Mouse (Mus musculus): ENCODE measurements around the gene Lrrc1. TPM values are rescaled to one million over a fixed set of nuclear protein-coding genes. Genes with fewer than 3 reads are reported as not detected.

Lrrc1 gene
- polyA plus RNA-seq, 1 experiment from 2014 or later: 15.7 TPM

DNA sequence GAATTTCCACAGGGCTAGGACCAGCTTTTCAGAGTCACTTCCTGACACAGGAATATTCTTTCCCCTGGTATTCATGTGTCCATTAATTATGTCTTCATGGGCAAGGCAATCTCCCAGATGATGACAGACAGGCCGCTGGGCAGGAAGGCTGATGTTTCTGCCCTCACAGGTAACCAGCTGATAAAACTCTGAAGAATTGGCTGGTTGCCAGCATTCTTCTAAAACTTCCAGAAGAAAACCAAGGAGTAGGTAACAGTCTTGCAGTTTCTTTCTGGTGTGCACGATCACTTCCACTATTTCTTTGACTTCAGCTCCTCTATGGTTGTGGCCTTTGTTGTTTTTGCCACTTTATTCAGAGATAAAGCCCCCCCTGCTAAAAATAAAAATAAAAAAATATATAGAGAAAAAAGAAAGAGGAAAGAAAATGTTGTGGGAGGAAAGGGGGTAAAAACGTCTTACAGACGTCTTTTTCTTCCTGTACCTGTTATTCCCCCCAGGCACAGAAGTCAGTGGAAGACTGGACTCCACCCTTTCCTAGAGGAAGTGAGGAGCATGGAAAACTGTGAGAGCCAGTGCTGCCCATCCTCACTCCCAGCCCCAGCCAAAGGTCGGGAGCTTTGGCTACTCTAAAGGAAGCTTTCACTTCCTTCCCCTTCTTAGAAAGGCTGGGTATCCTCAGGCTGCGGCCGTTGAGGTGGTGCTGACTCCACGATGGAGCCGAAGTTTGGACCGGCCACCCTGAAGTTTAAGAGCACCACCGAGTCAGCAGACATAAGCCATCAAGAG lies 115.2 kb downstream of the Lrrc1 start:
- Histone ChIP-seq H3K27ac (peak overlapping the region; percentile 73; the same call in 1 of the 2 replicates), H3K27me3 (no peaks in the 10 kb centered on the region), H3K36me3 (peaks cover 14% of the 10 kb centered on the region), H3K9ac (no peak overlapping the region), H3K4me1 (peaks cover 42% of the 10 kb centered on the region), H3K4me3 (no peak overlapping the region), H3K9me3 (no peaks in the 10 kb centered on the region), H3K4me2 (no peak overlapping the region)
- 63% methylated on average over 11 of the region's 11 CpGs for WGBS
- ATAC-seq (ENCODE audit: insufficient number of reproducible peaks, insufficient read depth, low FRiP score, low TSS enrichment, low read depth): no peak

DNA sequence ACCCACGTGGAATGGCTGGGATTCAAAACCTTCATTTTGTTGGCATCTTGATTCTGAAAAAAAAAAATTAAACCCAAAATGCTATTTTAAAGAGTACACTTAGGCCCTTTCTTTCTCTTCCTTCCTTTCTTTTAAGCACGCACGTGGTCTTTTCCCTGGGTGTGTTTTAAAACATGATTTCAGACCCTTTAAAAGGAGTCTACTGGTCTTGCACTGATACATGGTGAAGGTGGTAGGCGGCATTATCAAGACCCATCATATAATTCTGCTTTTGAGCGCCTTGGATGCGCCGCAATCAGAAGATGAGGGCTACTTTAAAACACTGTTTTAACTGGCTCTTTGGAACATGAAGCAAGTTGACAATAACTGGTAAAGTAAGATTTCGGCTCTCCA lies 115.9 kb downstream of the Lrrc1 start:
- Histone ChIP-seq H3K4me2 (no peak overlapping the region), H3K4me3 (no peak overlapping the region), H3K27me3 (no peaks in the 10 kb centered on the region), H3K36me3 (peaks cover 9% of the 10 kb centered on the region), H3K9ac (no peak overlapping the region), H3K9me3 (no peaks in the 10 kb centered on the region), H3K27ac (peak overlapping the region; percentile 73), H3K4me1 (peaks cover 42% of the 10 kb centered on the region)
- no peak for ATAC-seq (ENCODE audit: insufficient number of reproducible peaks, insufficient read depth, low FRiP score, low TSS enrichment, low read depth)
- WGBS: 78% methylated on average over 8 of the region's 8 CpGs

DNA sequence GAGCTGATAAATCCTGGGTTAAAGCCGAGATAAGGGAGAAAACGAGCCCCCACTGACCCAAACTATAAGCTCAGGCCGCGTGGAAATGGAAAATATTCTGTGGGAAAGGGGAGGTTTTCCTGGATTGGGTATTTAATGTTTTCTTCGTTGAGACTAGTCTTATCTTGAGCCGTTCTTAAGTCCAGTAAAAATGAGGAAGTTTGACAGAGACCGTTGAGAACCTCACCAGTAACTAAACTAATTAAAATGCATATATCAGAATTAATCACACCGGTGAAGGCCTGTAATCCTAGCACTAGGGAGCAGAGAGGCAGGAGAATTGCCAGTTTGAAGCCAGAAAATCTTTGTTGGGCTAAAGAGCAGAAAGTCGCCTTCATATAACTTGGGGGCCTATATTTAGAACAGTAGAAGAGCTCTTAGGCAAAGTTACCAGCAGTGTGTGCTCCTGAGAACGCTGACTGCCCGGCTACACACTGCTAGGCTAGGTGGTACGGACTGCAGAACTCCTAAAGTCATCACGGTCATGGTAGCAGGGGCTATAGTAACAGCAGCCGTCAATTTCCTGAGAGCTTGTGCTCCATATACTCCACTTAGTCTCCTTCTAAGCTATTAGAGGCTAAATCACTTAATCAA lies 116.4 kb downstream of the Lrrc1 start:
- no peaks in the 10 kb centered on the region for H3K9me3 ChIP-seq
- 24% methylated on average over 14 of the region's 14 CpGs for WGBS
- peak overlapping the region; percentile 73 for H3K27ac ChIP-seq
- peak overlapping the region; percentile 55 for H3K4me2 ChIP-seq
- ATAC-seq (ENCODE audit: insufficient number of reproducible peaks, insufficient read depth, low FRiP score, low TSS enrichment, low read depth): no peak
- no peaks in the 10 kb centered on the region for H3K27me3 ChIP-seq
- H3K4me1 ChIP-seq: peaks cover 42% of the 10 kb centered on the region
- peak overlapping the region; percentile 55 for H3K9ac ChIP-seq
- H3K36me3 ChIP-seq: peaks cover 9% of the 10 kb centered on the region
- H3K4me3 ChIP-seq: peak overlapping the region; percentile 22; the same call in 1 of the 2 replicates

DNA sequence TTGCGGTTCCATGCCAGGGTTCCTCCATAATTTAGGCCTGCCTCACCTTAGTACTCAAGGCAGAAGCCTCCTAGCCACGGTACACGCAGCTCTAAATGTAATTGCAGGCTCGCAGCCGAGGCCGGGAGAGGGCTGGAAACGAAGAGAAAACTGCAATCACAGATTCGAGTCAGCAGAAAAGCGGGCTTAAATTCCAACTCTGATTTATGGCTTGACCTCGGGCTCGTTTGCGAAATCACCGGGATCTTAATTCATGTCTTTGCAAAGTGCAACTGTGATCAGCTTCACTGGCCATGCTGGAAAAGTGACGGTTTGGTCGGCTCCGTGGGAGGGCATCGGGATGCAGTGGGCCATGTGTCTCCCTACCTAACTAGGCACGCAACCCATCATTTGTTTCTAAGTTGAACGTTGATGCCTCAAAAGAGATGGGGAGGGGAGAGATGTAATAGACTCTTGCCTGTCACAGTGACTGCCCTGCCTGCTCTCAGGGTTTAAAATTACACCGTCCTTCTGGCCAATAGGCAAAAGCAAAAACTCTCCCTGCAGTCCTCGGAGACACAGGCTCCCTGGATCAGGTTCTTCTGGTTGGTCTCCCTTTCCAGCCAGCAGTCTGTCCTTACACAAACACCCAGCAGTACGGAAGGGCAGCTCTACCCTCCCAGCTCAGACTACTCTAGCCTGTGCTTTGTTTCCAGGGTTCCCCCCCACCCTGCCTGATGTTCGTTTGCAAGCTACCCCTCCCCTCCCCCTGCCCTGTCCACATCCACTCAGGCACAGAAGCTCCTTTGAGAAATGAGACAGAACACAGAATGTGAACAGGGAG lies 117.2 kb downstream of the Lrrc1 start:
- WGBS: 15% methylated on average over 23 of the region's 23 CpGs
- Histone ChIP-seq H3K9me3 (no peaks in the 10 kb centered on the region), H3K27ac (peak overlapping the region; percentile 73), H3K4me1 (peaks cover 42% of the 10 kb centered on the region), H3K27me3 (no peaks in the 10 kb centered on the region), H3K4me3 (peak overlapping the region; percentile 22; the same call in 1 of the 2 replicates), H3K9ac (peak overlapping the region; percentile 55), H3K4me2 (peak overlapping the region; percentile 55), H3K36me3 (peaks cover 9% of the 10 kb centered on the region)
- ATAC-seq (ENCODE audit: insufficient number of reproducible peaks, insufficient read depth, low FRiP score, low TSS enrichment, low read depth): peak; percentile 67

DNA sequence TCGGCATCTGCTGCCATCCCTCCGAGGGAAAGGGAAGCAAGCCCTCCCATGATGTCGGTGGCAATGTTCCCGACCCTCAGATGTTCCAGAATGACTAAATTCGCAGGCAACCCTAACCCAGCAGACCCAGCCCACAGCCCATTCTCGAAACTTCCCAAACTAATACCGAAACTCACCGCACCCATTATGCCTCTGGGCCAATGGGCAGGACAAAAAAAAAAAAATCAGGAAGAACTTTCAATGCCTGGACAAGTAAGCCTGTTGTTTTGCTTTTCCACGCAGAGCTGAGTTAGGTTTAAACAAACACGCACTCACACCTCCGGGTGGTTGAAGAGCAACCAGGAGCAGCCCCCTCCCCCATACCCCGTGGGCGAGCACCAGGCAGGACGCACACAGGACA lies 118.6 kb downstream of the Lrrc1 start:
- no peak for ATAC-seq (ENCODE audit: insufficient number of reproducible peaks, insufficient read depth, low FRiP score, low TSS enrichment, low read depth)
- Histone ChIP-seq H3K36me3 (peaks cover 4% of the 10 kb centered on the region; the same call in 1 of the 2 replicates), H3K9ac (no peak overlapping the region), H3K27ac (no peak overlapping the region), H3K4me2 (no peak overlapping the region), H3K27me3 (no peaks in the 10 kb centered on the region), H3K4me1 (peaks cover 42% of the 10 kb centered on the region), H3K9me3 (no peaks in the 10 kb centered on the region), H3K4me3 (no peak overlapping the region)
- 33% methylated on average over 14 of the region's 14 CpGs for WGBS

DNA sequence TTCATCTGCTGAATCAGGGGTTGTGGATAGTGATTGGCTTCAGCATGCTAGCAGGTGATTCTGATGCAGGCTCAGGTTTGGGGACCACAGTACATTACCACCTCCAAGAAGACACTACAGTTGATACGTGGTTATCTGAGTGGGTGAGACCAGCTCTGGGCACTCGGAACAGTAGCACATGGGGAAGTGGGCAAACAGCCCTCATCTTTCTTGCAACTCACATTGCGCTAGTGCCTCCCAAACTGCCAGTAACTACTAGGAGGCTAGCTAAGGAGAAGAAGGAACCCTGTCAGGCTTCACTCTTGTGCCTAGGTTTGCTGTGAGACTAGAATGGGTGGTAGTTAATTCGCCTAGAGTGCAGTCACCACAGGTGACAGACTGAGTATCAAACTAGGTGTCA lies 119.1 kb downstream of the Lrrc1 start:
- WGBS: 90% methylated on average over 4 of the region's 4 CpGs
- Histone ChIP-seq H3K9me3 (no peaks in the 10 kb centered on the region), H3K27ac (no peak overlapping the region), H3K36me3 (peaks cover 3% of the 10 kb centered on the region; the same call in 1 of the 2 replicates), H3K4me3 (no peak overlapping the region), H3K4me1 (peaks cover 42% of the 10 kb centered on the region), H3K4me2 (no peak overlapping the region), H3K9ac (no peak overlapping the region), H3K27me3 (no peaks in the 10 kb centered on the region)
- no peak for ATAC-seq (ENCODE audit: insufficient number of reproducible peaks, insufficient read depth, low FRiP score, low TSS enrichment, low read depth)

DNA sequence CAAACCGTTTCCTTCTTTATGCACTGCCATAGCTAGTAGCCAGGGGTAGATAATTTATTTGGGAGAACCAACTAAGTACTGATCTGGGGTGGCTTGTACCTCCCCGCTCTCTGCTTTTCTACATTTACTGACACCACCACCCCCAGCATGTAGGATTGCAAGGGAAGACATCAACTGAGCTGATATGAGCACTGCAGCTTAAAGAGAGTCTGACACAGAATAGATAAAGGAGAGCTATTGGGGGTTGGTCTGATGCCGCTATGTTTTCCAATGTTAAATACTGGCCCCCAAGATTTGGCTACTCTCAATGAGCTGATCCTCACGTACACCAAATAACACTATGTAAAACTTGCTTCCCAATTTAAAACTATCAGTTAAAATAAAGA lies 124.5 kb downstream of the Lrrc1 start:
- Histone ChIP-seq H3K27me3 (no peaks in the 10 kb centered on the region), H3K36me3 (no peaks in the 10 kb centered on the region), H3K9me3 (no peaks in the 10 kb centered on the region), H3K4me2 (no peak overlapping the region), H3K4me3 (no peak overlapping the region), H3K9ac (no peak overlapping the region), H3K27ac (no peak overlapping the region), H3K4me1 (no peaks in the 10 kb centered on the region)
- no peak for ATAC-seq (ENCODE audit: insufficient number of reproducible peaks, insufficient read depth, low FRiP score, low TSS enrichment, low read depth)
- WGBS: 86% methylated on average over 4 of the region's 4 CpGs

DNA sequence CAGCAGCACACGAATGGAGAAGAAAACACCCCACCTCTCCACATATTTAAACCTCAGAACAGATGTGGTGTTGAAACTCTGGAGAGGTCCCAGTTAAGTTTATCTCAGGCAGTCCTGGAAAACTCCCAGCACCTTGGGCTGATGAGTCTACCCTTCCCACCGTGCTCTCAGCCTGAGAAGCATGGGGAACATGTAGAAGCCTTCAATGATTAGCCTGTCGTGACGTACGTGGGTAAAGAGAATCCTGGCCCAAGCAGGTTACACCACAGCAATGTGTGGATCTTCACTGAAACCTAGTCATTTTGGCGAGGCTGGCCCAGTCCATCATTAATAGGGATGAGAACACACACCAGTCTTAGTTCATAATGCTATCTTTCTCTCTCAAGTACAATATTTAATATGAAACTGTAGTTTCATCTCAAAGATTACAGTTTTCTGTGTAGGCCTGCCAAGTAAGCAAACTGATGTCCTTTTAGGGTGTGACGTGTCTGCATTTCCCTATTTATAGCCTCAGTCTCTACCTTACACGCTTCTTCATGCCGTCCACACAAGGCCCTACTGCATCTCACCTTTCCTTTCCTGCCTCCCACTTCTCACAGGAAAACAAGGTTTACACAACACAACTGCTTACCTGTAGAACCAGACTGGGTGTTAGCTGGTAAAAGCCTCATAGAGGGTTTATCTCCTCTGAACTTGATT lies 125.0 kb downstream of the Lrrc1 start:
- H3K4me3 ChIP-seq: no peak overlapping the region
- no peak for ATAC-seq (ENCODE audit: insufficient number of reproducible peaks, insufficient read depth, low FRiP score, low TSS enrichment, low read depth)
- H3K27me3 ChIP-seq: no peaks in the 10 kb centered on the region
- WGBS: 86% methylated on average over 9 of the region's 9 CpGs
- no peak overlapping the region for H3K9ac ChIP-seq
- no peaks in the 10 kb centered on the region for H3K36me3 ChIP-seq
- H3K4me1 ChIP-seq: no peaks in the 10 kb centered on the region
- no peak overlapping the region for H3K4me2 ChIP-seq
- H3K27ac ChIP-seq: no peak overlapping the region
- H3K9me3 ChIP-seq: no peaks in the 10 kb centered on the region

DNA sequence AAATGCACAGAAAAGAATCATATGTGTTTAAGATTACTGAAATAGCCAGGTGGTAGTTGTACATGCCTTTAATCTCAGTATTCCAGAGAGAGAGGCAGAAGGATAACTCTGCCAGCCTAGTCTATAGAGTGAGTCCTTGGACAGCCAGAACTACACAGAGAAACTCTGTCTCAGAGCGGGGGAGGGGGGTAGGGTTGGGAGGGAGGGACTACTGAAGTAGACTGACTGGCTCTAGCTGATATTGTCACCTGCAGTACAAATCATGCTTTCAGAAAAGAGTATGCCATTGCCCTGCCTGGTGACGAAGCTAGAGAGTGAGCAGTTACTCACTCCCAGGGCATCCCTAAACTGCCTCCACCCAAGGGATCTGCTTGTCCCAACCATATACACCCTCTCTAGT lies 125.9 kb downstream of the Lrrc1 start:
- H3K4me1 ChIP-seq: no peaks in the 10 kb centered on the region
- no peak overlapping the region for H3K4me2 ChIP-seq
- H3K27ac ChIP-seq: no peak overlapping the region
- 72% methylated on average over 2 of the region's 2 CpGs for whole genome bisulfite sequencing
- no peaks in the 10 kb centered on the region for H3K36me3 ChIP-seq
- no peak overlapping the region for H3K4me3 ChIP-seq
- ATAC-seq (ENCODE audit: insufficient number of reproducible peaks, insufficient read depth, low FRiP score, low TSS enrichment, low read depth): no peak
- no peaks in the 10 kb centered on the region for H3K27me3 ChIP-seq
- H3K9ac ChIP-seq: no peak overlapping the region
- no peaks in the 10 kb centered on the region for H3K9me3 ChIP-seq

DNA sequence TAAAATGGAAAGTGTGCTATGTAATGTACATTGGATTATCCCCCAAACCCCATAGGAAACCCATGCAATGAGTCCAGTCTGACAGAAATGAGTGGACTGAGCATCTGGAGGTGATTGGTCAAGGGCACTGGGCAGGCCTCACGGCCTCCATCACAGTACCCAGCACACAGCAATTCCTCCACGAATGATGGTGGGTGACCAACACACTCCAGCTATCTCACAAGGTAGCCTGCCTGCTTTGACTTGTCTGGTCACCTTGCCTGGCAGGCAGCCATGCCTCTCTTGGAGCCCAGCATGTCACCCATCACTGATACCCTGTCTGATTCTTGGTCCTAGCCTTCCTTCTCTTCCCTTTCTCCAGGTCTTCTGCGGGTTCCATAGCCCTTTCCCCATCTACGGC lies 128.2 kb downstream of the Lrrc1 start:
- WGBS: 89% methylated on average over 4 of the region's 4 CpGs

DNA sequence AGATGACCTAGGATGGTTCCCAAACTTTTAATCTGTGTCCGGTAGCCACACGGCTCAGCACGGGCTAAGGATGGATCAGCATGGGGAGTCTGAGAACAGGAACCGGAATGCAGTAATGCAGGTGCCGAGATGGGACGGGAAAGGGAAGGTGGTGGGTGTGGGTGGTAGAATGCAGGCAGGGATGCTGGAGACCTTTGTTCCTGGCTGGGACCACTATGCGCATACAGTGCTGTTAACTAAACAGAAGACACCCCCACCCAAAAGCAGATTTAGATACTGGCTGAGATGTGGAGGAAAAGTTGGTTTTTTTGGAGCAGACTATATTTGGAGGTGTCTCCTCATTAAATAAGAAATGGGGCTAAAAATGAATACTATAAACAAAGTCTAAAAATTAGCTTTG lies 128.7 kb downstream of the Lrrc1 start:
- H3K27ac ChIP-seq: no peak overlapping the region
- no peak overlapping the region for H3K4me2 ChIP-seq
- H3K9ac ChIP-seq: no peak overlapping the region
- H3K9me3 ChIP-seq: no peaks in the 10 kb centered on the region
- H3K36me3 ChIP-seq: no peaks in the 10 kb centered on the region
- no peak for ATAC-seq (ENCODE audit: insufficient number of reproducible peaks, insufficient read depth, low FRiP score, low TSS enrichment, low read depth)
- H3K27me3 ChIP-seq: no peaks in the 10 kb centered on the region
- no peak overlapping the region for H3K4me3 ChIP-seq
- 94% methylated on average over 7 of the region's 7 CpGs for WGBS
- H3K4me1 ChIP-seq: peaks cover 1% of the 10 kb centered on the region; the same call in 1 of the 2 replicates

More for the DNA sequence above, 128.2 kb downstream of the Lrrc1 start:
- no peak for ATAC-seq (ENCODE audit: insufficient number of reproducible peaks, insufficient read depth, low FRiP score, low TSS enrichment, low read depth)
- Histone ChIP-seq H3K4me1 (no peaks in the 10 kb centered on the region; the same call in 1 of the 2 replicates), H3K27ac (no peak overlapping the region), H3K9ac (no peak overlapping the region), H3K27me3 (no peaks in the 10 kb centered on the region), H3K4me3 (no peak overlapping the region), H3K4me2 (no peak overlapping the region), H3K36me3 (no peaks in the 10 kb centered on the region), H3K9me3 (no peaks in the 10 kb centered on the region)
